Mouse (Mus musculus) CH12.LX (cell line): ENCODE results near the gene Exd1. TPM values are rescaled to one million over a fixed set of nuclear protein-coding genes. Genes with fewer than 3 reads are reported as not detected.

ENCODE experiments used
- DNase-seq: peaks from one replicate; pipeline ENCODE4 v3.0.0-alpha.2; 2013; ENCODE audit errors: extremely low read depth
- H3K27ac ChIP-seq: 2 replicates; pipeline ENCODE4 v1.5.1; 2012; ENCODE audit warnings: low read depth, mild to moderate bottlenecking, control low read depth, moderate library complexity; ENCODE audit not compliant: insufficient read depth
- H3K27me3 ChIP-seq: replicated peaks from 2 replicates; pipeline ENCODE3; 2012; ENCODE audit warnings: inconsistent platforms
- H3K36me3 ChIP-seq, 2 experiments: replicated peaks in 1 of 2; 2 replicates each; pipeline versions ENCODE3 to v1.6.1; 2012; ENCODE audit warnings: inconsistent platforms in 1 of 2, low read length in 1 of 2, mild to moderate bottlenecking in 1 of 2, mixed read lengths in 1 of 2, moderate library complexity in 1 of 2; ENCODE audit not compliant: control insufficient read depth in 1 of 2, insufficient read depth in 1 of 2
- H3K4me1 ChIP-seq, 2 experiments: 2 replicates each; pipeline ENCODE4 v1.6.1; 2012; ENCODE audit warnings: inconsistent platforms in 1 of 2, moderate library complexity in 1 of 2; ENCODE audit not compliant: insufficient read depth in 2 of 2, control insufficient read depth in 1 of 2
- H3K4me2 ChIP-seq: 2 replicates; pipeline ENCODE4 v1.6.1; 2012; ENCODE audit warnings: low read depth, mild to moderate bottlenecking, control low read depth; ENCODE audit not compliant: poor library complexity, insufficient read depth, severe bottlenecking
- H3K4me3 ChIP-seq, 3 experiments: fragments of 150-350 bp in 1 of 3; sonication (generic) in 1 of 3; replicated peaks in 1 of 3; 2 replicates each; pipeline versions ENCODE3 to v1.5.1; 2011 to 2012; ENCODE audit warnings: low read depth in 2 of 3, low read length in 2 of 3, mild to moderate bottlenecking in 2 of 3, moderate library complexity in 2 of 3, control low read depth in 1 of 3, improper control_type of control experiment in 1 of 3, inconsistent platforms in 1 of 3, mixed read lengths in 1 of 3; ENCODE audit not compliant: poor library complexity in 1 of 3
- H3K79me2 ChIP-seq: replicated peaks from 2 replicates; pipeline ENCODE4 v1.6.1; 2012; ENCODE audit warnings: mild to moderate bottlenecking, moderate library complexity; ENCODE audit not compliant: control insufficient read depth, poor library complexity, insufficient read depth, severe bottlenecking; ENCODE audit errors: extremely low read depth
- H3K9ac ChIP-seq: 2 replicates; pipeline ENCODE4 v1.6.1; 2012; ENCODE audit warnings: low read depth, mild to moderate bottlenecking, control low read depth, moderate library complexity; ENCODE audit not compliant: insufficient read depth
- H3K9me3 ChIP-seq: replicated peaks from 2 replicates; pipeline ENCODE3; 2012; ENCODE audit warnings: low read length, inconsistent platforms, mixed read lengths
- BHLHE40 ChIP-seq: IDR thresholded peaks from 2 replicates; pipeline ENCODE4 v1.6.1; 2011; ENCODE audit warnings: mild to moderate bottlenecking, low read depth, low read length, improper control_type of control experiment
- CHD1 ChIP-seq: IDR thresholded peaks from 2 replicates; pipeline ENCODE4 v1.6.1; 2012; ENCODE audit warnings: low read depth, low read length, improper control_type of control experiment, inconsistent platforms
- CTCF ChIP-seq, 2 experiments: IDR thresholded peaks in 1 of 2; conservative IDR thresholded peaks in 1 of 2; 2 replicates each; pipeline ENCODE4 v1.5.1; 2011 to 2012; ENCODE audit warnings: low read depth in 2 of 2, low read length in 2 of 2, improper control_type of control experiment in 1 of 2, inconsistent platforms in 1 of 2, mild to moderate bottlenecking in 1 of 2, moderate library complexity in 1 of 2
- E2F4 ChIP-seq: IDR thresholded peaks from 2 replicates; pipeline ENCODE4 v1.6.1; 2011; ENCODE audit warnings: low read depth, low read length, improper control_type of control experiment; ENCODE audit not compliant: insufficient replicate concordance
- ELF1 ChIP-seq: IDR thresholded peaks from 2 replicates; pipeline ENCODE4 v1.6.1; 2014; ENCODE audit warnings: low read depth, mild to moderate bottlenecking, inconsistent platforms, low read length, improper control_type of control experiment
- EP300 ChIP-seq: IDR thresholded peaks from 2 replicates; pipeline ENCODE4 v1.6.1; 2011; ENCODE audit warnings: low read length, improper control_type of control experiment
- GABPA ChIP-seq: IDR thresholded peaks from 2 replicates; pipeline ENCODE4 v1.6.1; 2012; ENCODE audit warnings: low read depth, low read length, improper control_type of control experiment, inconsistent platforms; ENCODE audit not compliant: insufficient replicate concordance
- HCFC1 ChIP-seq: IDR thresholded peaks from 2 replicates; pipeline ENCODE4 v1.6.1; 2012; ENCODE audit warnings: low read depth, mild to moderate bottlenecking, inconsistent platforms, low read length, improper control_type of control experiment
- IRF4 ChIP-seq: IDR thresholded peaks from 2 replicates; pipeline ENCODE4 v1.6.1; 2014; ENCODE audit warnings: low read depth, mild to moderate bottlenecking, inconsistent platforms, low read length, improper control_type of control experiment
- JUND ChIP-seq: conservative IDR thresholded peaks from 2 replicates; pipeline ENCODE4 v1.6.1; 2011; ENCODE audit warnings: low read depth, low read length, improper control_type of control experiment
- KAT2A ChIP-seq: IDR thresholded peaks from 2 replicates; pipeline ENCODE4 v1.6.1; 2012; ENCODE audit warnings: low read length, improper control_type of control experiment, inconsistent platforms; ENCODE audit not compliant: insufficient replicate concordance
- MAFK ChIP-seq: IDR thresholded peaks from 2 replicates; pipeline ENCODE4 v1.6.1; 2011; ENCODE audit warnings: low read length, improper control_type of control experiment; ENCODE audit not compliant: insufficient replicate concordance
- MAX ChIP-seq: IDR thresholded peaks from 2 replicates; pipeline ENCODE4 v1.6.1; 2011; ENCODE audit warnings: low read length, improper control_type of control experiment
- MAZ ChIP-seq: IDR thresholded peaks from 2 replicates; pipeline ENCODE4 v1.6.1; 2012; ENCODE audit warnings: low read depth, mild to moderate bottlenecking, inconsistent platforms, low read length, improper control_type of control experiment, moderate library complexity
- MEF2A ChIP-seq: IDR thresholded peaks from 2 replicates; pipeline ENCODE4 v1.6.1; 2014; ENCODE audit warnings: low read depth, mild to moderate bottlenecking, inconsistent platforms, low read length, improper control_type of control experiment, borderline replicate concordance
- MYC ChIP-seq: IDR thresholded peaks from 2 replicates; pipeline ENCODE4 v1.6.1; 2011; ENCODE audit warnings: low read depth, mild to moderate bottlenecking, improper control_type of control experiment, low read length
- NELFE ChIP-seq: IDR thresholded peaks from 2 replicates; pipeline ENCODE4 v1.6.1; 2011; ENCODE audit warnings: low read depth, low read length, improper control_type of control experiment
- NRF1 ChIP-seq: IDR thresholded peaks from 2 replicates; pipeline ENCODE4 v1.6.1; 2014; ENCODE audit warnings: low read depth, mild to moderate bottlenecking, inconsistent platforms, low read length, improper control_type of control experiment, moderate library complexity
- PAX5 ChIP-seq: IDR thresholded peaks from 2 replicates; pipeline ENCODE4 v1.6.1; 2012; ENCODE audit warnings: low read length, inconsistent platforms, mixed read lengths
- POLR2A ChIP-seq: IDR thresholded peaks from 2 replicates; pipeline ENCODE4 v1.6.1; 2011; ENCODE audit warnings: low read depth, mild to moderate bottlenecking, improper control_type of control experiment, low read length
- POLR2AphosphoS2 ChIP-seq: IDR thresholded peaks from 2 replicates; pipeline ENCODE4 v1.6.1; 2011; ENCODE audit warnings: low read depth, low read length, improper control_type of control experiment
- RAD21 ChIP-seq: IDR thresholded peaks from 2 replicates; pipeline ENCODE4 v1.6.1; 2011; ENCODE audit warnings: low read depth, mild to moderate bottlenecking, low read length, improper control_type of control experiment, moderate library complexity
- RCOR1 ChIP-seq: conservative IDR thresholded peaks from 2 replicates; pipeline ENCODE4 v1.6.1; 2012; ENCODE audit warnings: low read depth, mild to moderate bottlenecking, inconsistent platforms, low read length, improper control_type of control experiment
- SIN3A ChIP-seq: IDR thresholded peaks from 2 replicates; pipeline ENCODE4 v1.6.1; 2012; ENCODE audit warnings: low read length, improper control_type of control experiment, inconsistent platforms
- SMC3 ChIP-seq: IDR thresholded peaks from 2 replicates; pipeline ENCODE4 v1.6.1; 2011; ENCODE audit warnings: low read depth, low read length, improper control_type of control experiment
- TCF12 ChIP-seq: IDR thresholded peaks from 2 replicates; pipeline ENCODE4 v1.6.1; 2014; ENCODE audit warnings: low read depth, mild to moderate bottlenecking, inconsistent platforms, low read length, improper control_type of control experiment
- UBTF ChIP-seq: IDR thresholded peaks from 2 replicates; pipeline ENCODE4 v1.6.1; 2012; ENCODE audit warnings: low read depth, mild to moderate bottlenecking, inconsistent platforms, low read length, improper control_type of control experiment, moderate library complexity
- USF1 ChIP-seq: IDR thresholded peaks from 2 replicates; pipeline ENCODE4 v1.6.1; 2014; ENCODE audit warnings: low read depth, mild to moderate bottlenecking, inconsistent platforms, low read length, improper control_type of control experiment
- USF2 ChIP-seq: conservative IDR thresholded peaks from 2 replicates; pipeline ENCODE4 v1.6.1; 2011; ENCODE audit warnings: low read depth, low read length, improper control_type of control experiment
- ZC3H11A ChIP-seq: IDR thresholded peaks from 2 replicates; pipeline ENCODE4 v1.6.1; 2012; ENCODE audit warnings: low read depth, mild to moderate bottlenecking, inconsistent platforms, low read length, improper control_type of control experiment
- ZKSCAN1 ChIP-seq: IDR thresholded peaks from 2 replicates; pipeline ENCODE4 v1.6.1; 2012; ENCODE audit warnings: low read depth, inconsistent platforms, low read length, improper control_type of control experiment, borderline replicate concordance
- ZMIZ1 ChIP-seq: IDR thresholded peaks from 2 replicates; pipeline ENCODE4 v1.6.1; 2012; ENCODE audit warnings: low read depth, mild to moderate bottlenecking, inconsistent platforms, low read length, improper control_type of control experiment
- ZNF384 ChIP-seq: IDR thresholded peaks from 2 replicates; pipeline ENCODE4 v1.6.1; 2012; ENCODE audit warnings: low read depth, low read length, improper control_type of control experiment, inconsistent platforms
- dilution Hi-C: fragments of 300-500 bp; cut with MboI; formaldehyde crosslinking; loops from 2 replicates; pipeline ENCODE4 v1.14.3; 2020; ENCODE audit warnings: low sequenced_read_pairs; ENCODE audit not compliant: extremely low pct_unique_long_range_greater_than_20kb, extremely low pct_ligation_motif_present
- in situ Hi-C: fragments of 300-500 bp; cut with MboI; formaldehyde crosslinking; loops from 3 replicates; pipeline ENCODE4 v1.14.3; 2019; ENCODE audit warnings: low sequenced_read_pairs, low pct_ligation_motif_present, low pct_unique_long_range_greater_than_20kb, mixed read lengths
- polyA plus RNA-seq: library from polyadenylated mRNA; unstranded; fragments of >175 nt; gene quantifications from 2 replicates; pipeline ENCODE4 v1.2.1, GENCODE M21; 2012; ENCODE audit warnings: low read depth; ENCODE audit not compliant: insufficient read length
- total RNA-seq, 2 experiments: library from RNA; depleted of rRNA; stranded (reverse); fragments of 300-350 nt in 1 of 2; fragments of >200 nt in 1 of 2; gene quantifications; 2 replicates each; pipeline ENCODE4 v1.2.3; 2012 to 2014

The Exd1 gene
- total and polyA plus RNA-seq, 3 experiments, result 0.17 to 0.39 (median 0.25) TPM

- Histone ChIP-seq H3K4me1 (peaks cover 3 to 11% of the 10 kb centered on the region in 2 experiments; a peak in 2 of 4 replicates), H3K9me3 (no peaks in the 10 kb centered on the region), H3K4me2 (no peak overlapping the region), H3K36me3 (peaks cover 0 to 3% of the 10 kb centered on the region in 2 experiments), H3K79me2 (peaks cover 21% of the 10 kb centered on the region), H3K4me3 (no peak overlapping the region), H3K27ac (no peak overlapping the region), H3K27me3 (no peaks in the 10 kb centered on the region), H3K9ac (no peak overlapping the region)
- TF ChIP-seq MAX, result no peak
- no peak for TF ChIP-seq NRF1
- TF ChIP-seq CTCF (conservative IDR thresholded peaks at IDR 0.05 in 1 of 2, IDR thresholded peaks at IDR 0.05 in 1 of 2; ENCODE audit: low read depth in 2 of 2, low read length in 2 of 2), result peak in 1 of 2 experiments; percentile 46; a peak in 2 of 4 replicates
- dilution Hi-C loops, result no loop called here
- DNase-seq, result no peak
- in situ Hi-C loops, result no loop called here
These were observed 43.8 kb upstream of the Exd1 start for GRCm38 (mm10) chr2:119591247-119591646.

- no peak overlapping the region for H3K4me2 ChIP-seq
- peaks cover 5 to 16% of the 10 kb centered on the region in 2 experiments; a peak in 2 of 4 replicates for H3K4me1 ChIP-seq
- in situ Hi-C loops, result no loop called here
- H3K27me3 ChIP-seq, result no peaks in the 10 kb centered on the region
- no peak overlapping the region for H3K4me3 ChIP-seq
- H3K27ac ChIP-seq, result no peak overlapping the region
- no peak overlapping the region for H3K9ac ChIP-seq
- no peaks in the 10 kb centered on the region for H3K9me3 ChIP-seq
- dilution Hi-C loops, result no loop called here
- DNase-seq, result peak; percentile 78
- peaks cover 5% of the 10 kb centered on the region in 2 experiments for H3K36me3 ChIP-seq
- H3K79me2 ChIP-seq, result no peaks in the 10 kb centered on the region
- TF ChIP-seq POLR2AphosphoS2 (no peak), RAD21 (peak; percentile 94), KAT2A (no peak), TCF12 (peak; percentile 27; the same call in 1 of the 2 replicates), ELF1 (0 out of 2 replicates have a peak, but pooled peaks have one; percentile 9), PAX5 (no peak), MAX (no peak), NRF1 (no peak), HCFC1 (no peak), POLR2A (no peak), ZC3H11A (peak; percentile 63), UBTF (no peak), ZKSCAN1 (no peak), SMC3 (peak; percentile 83), USF1 (no peak), CHD1 (no peak), ZMIZ1 (no peak), NELFE (peak; percentile 43; the same call in 1 of the 2 replicates), USF2 (no peak), IRF4 (no peak), EP300 (no peak), JUND (no peak), RCOR1 (no peak), ZNF384 (no peak), MYC (0 out of 2 replicates have a peak, but pooled peaks have one; percentile 58), E2F4 (no peak), MAZ (0 out of 2 replicates have a peak, but pooled peaks have one; percentile 33), SIN3A (0 out of 2 replicates have a peak, but pooled peaks have one; percentile 27), BHLHE40 (no peak), MEF2A (0 out of 2 replicates have a peak, but pooled peaks have one; percentile 28), GABPA (no peak), MAFK (no peak)
These were observed 40.0 kb upstream of the Exd1 start for GRCm38 (mm10) chr2:119587383-119587782.
